30 mouse cellular contexts compared by ENCODE assay signal in genomic region chr2:38713596-38713995, GRCm38 (mm10). TPM values are rescaled to one million over a fixed set of nuclear protein-coding genes. Genes with fewer than 3 reads are reported as not detected.
DNase-seq lines count a peak whose midpoint lies in the region; ATAC-seq and TF ChIP-seq lines count a peak whose summit lies in the region.
"Had no signal": no experiment of that assay in that cellular context is flagged by ENCODE, and none has a peak within 500 bp of the region (broad histone marks: within the 10 kb centered on the region; RNA-seq: fewer than 3 reads in every experiment).

No protein-coding gene starts in this region.

- no peak overlapping the region for H3K4me2 ChIP-seq in midbrain, embryonic 11.5 days
- no peak overlapping the region for H3K4me2 ChIP-seq in midbrain, embryonic 16.5 days (ENCODE audit: low read length)
- peak overlapping the region; percentile 22 for H3K4me2 ChIP-seq in myocyte (ENCODE audit: low read depth)
- H3K4me2 ChIP-seq: embryonic facial prominence, embryonic 13.5 days; heart, embryonic 13.5 days; hindbrain, embryonic 14.5 days had no signal

- TF ChIP-seq POLR2A in myocyte (IDR thresholded peaks at IDR 0.05; ENCODE audit: insufficient read length, low read depth), result no peak

- H3K27ac ChIP-seq in midbrain, embryonic 11.5 days (ENCODE audit: low read depth, low read length), result no peak overlapping the region
- no peak overlapping the region for H3K27ac ChIP-seq in midbrain, embryonic 16.5 days (ENCODE audit: low read length)
- H3K27ac ChIP-seq: embryonic facial prominence, embryonic 10.5 days; embryonic facial prominence, embryonic 13.5 days; heart, adult 2 months; heart, embryonic 10.5 days; heart, embryonic 13.5 days; hindbrain, embryonic 14.5 days; hindbrain, postnatal 0 days had no signal

- peak; percentile 63 for DNase-seq in adrenal gland, postnatal 14 days
- DNase-seq in adrenal gland, postnatal 4 days (ENCODE audit: low spot score in 2 of 2), result no peak
- DNase-seq in midbrain, embryonic 11.5 days (ENCODE audit: low spot score, missing footprints), result peak; percentile 81
- peak; percentile 11 for DNase-seq in 416B (ENCODE audit: low read depth)
- DNase-seq: cerebellum, adult 11-12 months; cerebellum, adult 8-10 months; cerebellum, postnatal 10 days; cerebellum, postnatal 36 days; embryo, embryonic 11 days; gastrocnemius, postnatal 10 days; gastrocnemius, postnatal 36 days; heart, adult 2 months; heart, postnatal 14 days; heart, postnatal 4 days had no signal

- H3K79me2 ChIP-seq in myocyte (ENCODE audit: control insufficient read depth, insufficient read depth), result no peaks in the 10 kb centered on the region

- 66% methylated on average over 3 of the region's 3 CpGs for WGBS in midbrain, embryonic 11.5 days
- 76% methylated on average over 3 of the region's 3 CpGs for WGBS in midbrain, embryonic 16.5 days

- peaks cover 18% of the 10 kb centered on the region for H3K4me1 ChIP-seq in midbrain, embryonic 11.5 days (ENCODE audit: control insufficient read depth, insufficient read depth, low read length)
- H3K4me1 ChIP-seq in midbrain, embryonic 16.5 days (ENCODE audit: control insufficient read depth, insufficient read depth, low read length), result peaks cover 15% of the 10 kb centered on the region

- H3K36me3 ChIP-seq in midbrain, embryonic 11.5 days (ENCODE audit: control insufficient read depth, insufficient read depth, low read length), result no peaks in the 10 kb centered on the region
- H3K36me3 ChIP-seq in midbrain, embryonic 16.5 days (ENCODE audit: control insufficient read depth, insufficient read depth, low read length), result no peaks in the 10 kb centered on the region
- H3K36me3 ChIP-seq in myocyte (ENCODE audit: control insufficient read depth, insufficient read depth), result no peaks in the 10 kb centered on the region
- H3K36me3 ChIP-seq: embryonic facial prominence, embryonic 10.5 days; embryonic facial prominence, embryonic 13.5 days; heart, embryonic 10.5 days; heart, embryonic 13.5 days had no signal

- peaks cover 60% of the 10 kb centered on the region for H3K27me3 ChIP-seq in midbrain, embryonic 11.5 days (ENCODE audit: control insufficient read depth, insufficient read depth, low read length)
- peaks cover 41% of the 10 kb centered on the region for H3K27me3 ChIP-seq in midbrain, embryonic 16.5 days (ENCODE audit: control insufficient read depth, insufficient read depth, low read depth, low read length)
- peaks cover 24% of the 10 kb centered on the region for H3K27me3 ChIP-seq in myocyte (ENCODE audit: control insufficient read depth, insufficient read depth, insufficient read length)

- no peaks in the 10 kb centered on the region for H3K9me3 ChIP-seq in midbrain, embryonic 11.5 days (ENCODE audit: control insufficient read depth, low read length)
- H3K9me3 ChIP-seq in midbrain, embryonic 16.5 days (replicated peaks; ENCODE audit: control insufficient read depth, low read length, poor library complexity, severe bottlenecking), result no peaks in the 10 kb centered on the region
- H3K9me3 ChIP-seq: embryonic facial prominence, embryonic 10.5 days; embryonic facial prominence, embryonic 13.5 days; heart, embryonic 10.5 days; heart, embryonic 13.5 days had no signal

- no peak overlapping the region for H3ac ChIP-seq in myocyte (ENCODE audit: control insufficient read depth, insufficient read length)

- H3K4me3 ChIP-seq in midbrain, embryonic 11.5 days (ENCODE audit: low read depth, low read length), result no peak overlapping the region
- no peak overlapping the region for H3K4me3 ChIP-seq in midbrain, embryonic 16.5 days (ENCODE audit: low read depth, low read length)
- no peak overlapping the region for H3K4me3 ChIP-seq in myocyte
- H3K4me3 ChIP-seq: embryonic facial prominence, embryonic 10.5 days; embryonic facial prominence, embryonic 13.5 days; erythroblast, embryonic 14.5 days; heart, adult 2 months; heart, embryonic 10.5 days; heart, embryonic 13.5 days had no signal

- no peak for ATAC-seq in midbrain, embryonic 11.5 days (ENCODE audit: low FRiP score)
- ATAC-seq in midbrain, embryonic 16.5 days, result no peak
- ATAC-seq: activated CD4-positive, CD25-positive, alpha-beta regulatory T cell, adult 4 months; forebrain, embryonic 16.5 days; inflammation-experienced regulatory T-cells, adult 6 months; intestine, embryonic 16.5 days had no signal

- H3K9ac ChIP-seq in midbrain, embryonic 11.5 days (ENCODE audit: low read length), result no peak overlapping the region
- H3K9ac ChIP-seq in midbrain, embryonic 16.5 days (ENCODE audit: low read depth, low read length), result no peak overlapping the region
- H3K9ac ChIP-seq: embryonic facial prominence, embryonic 13.5 days; heart, embryonic 13.5 days; hindbrain, embryonic 14.5 days had no signal

TF ChIP-seq in myocyte, 11 proteins besides CTCF, POLR2A, EP300 and RAD21:
- no peak for TF ChIP-seq POLR2AphosphoS2 (IDR thresholded peaks at IDR 0.05; ENCODE audit: insufficient read length, low read depth)
- TF ChIP-seq CEBPB (IDR thresholded peaks at IDR 0.05; ENCODE audit: insufficient read depth, poor library complexity, severe bottlenecking), result no peak

RNA-seq across cellular contexts. Expression of gene Nr5a1, which starts 0.7 kb away (rescaled TPM):
- total RNA-seq in adrenal gland, postnatal 14 days (2021), result 372 and 416 TPM in 2 replicates
- total RNA-seq in adrenal gland, postnatal 4 days (2021), result 100 to 1,000 TPM; 432 to 438 TPM
- 0.04 TPM in 1 of 2 replicates, not detected in the other for polyA plus RNA-seq in midbrain, embryonic 11.5 days (2014; fragmentation: Nextera tagmentation; extraction: Ambion mirVana)
- 0.25 and 1.5 TPM in 2 replicates for polyA plus RNA-seq in midbrain, embryonic 16.5 days (2015; fragmentation: Nextera tagmentation; extraction: Ambion mirVana)
- polyA plus RNA-seq in myocyte (2012; fragmentation: generic; extraction: Trizol), result 0.05 TPM
- total RNA-seq: gastrocnemius, adult 18-20 months; gastrocnemius, postnatal 10 days; gastrocnemius, postnatal 36 days; granulocyte monocyte progenitor cell, adult 5-6 weeks; heart, adult 2 months had no signal
- polyA plus RNA-seq: activated CD4-positive, CD25-positive, alpha-beta regulatory T cell, adult 4 months; erythroblast, embryonic 14.5 days; heart, embryonic 10.5 days; heart, embryonic 13.5 days; heart, embryonic 16.5 days; inflammation-experienced regulatory T-cells, adult 6 months had no signal

Comparison
In these comparisons a context has a peak if more than half of its experiments do, and no peak if none do; other contexts are left out.
1. DNase-seq: peak in adrenal gland, postnatal 14 days (single experiment), midbrain, embryonic 11.5 days (single experiment) and 416B (single experiment); none in adrenal gland, postnatal 4 days (0 of 2).